Mouse (Mus musculus): ENCODE data around the gene Ndc1. TPM values are rescaled to one million over a fixed set of nuclear protein-coding genes. Genes with fewer than 3 reads are reported as not detected.

The Ndc1 gene
- polyA plus RNA-seq, 1 experiment: 13.2 TPM

DNA sequence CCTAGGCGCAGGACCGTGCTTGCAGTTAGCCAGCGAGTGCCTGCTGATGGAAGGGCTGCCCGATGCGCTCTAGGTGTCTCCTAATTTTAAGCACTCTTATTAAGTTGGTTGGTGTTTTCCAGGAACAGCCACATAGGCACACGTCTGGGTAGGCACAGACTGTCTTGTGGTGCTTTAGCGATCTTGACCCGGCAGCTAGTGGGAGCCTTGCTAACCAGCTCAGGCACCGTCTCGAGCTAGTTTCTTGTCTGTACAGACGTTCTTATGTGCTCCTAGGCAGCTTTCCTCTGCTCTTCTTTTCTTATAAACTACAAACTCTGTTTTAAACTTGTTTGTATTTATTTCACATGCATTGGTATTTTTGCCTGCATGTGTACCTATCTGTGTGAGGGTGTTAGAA is 76.0 kb downstream of the Ndc1 start:
- WGBS: 79% methylated on average over 11 of the region's 11 CpGs
- TF ChIP-seq POLR2A (IDR thresholded peaks at IDR 0.05; ENCODE audit: borderline replicate concordance, insufficient read depth, low read length): no peak
- TF ChIP-seq CTCF (IDR thresholded peaks at IDR 0.05; ENCODE audit: borderline replicate concordance, insufficient read depth, low read depth, low read length): no peak
- Histone ChIP-seq H3K4me3 (replicated peaks; ENCODE audit: insufficient read depth, low read depth, low read length) (no peak overlapping the region), H3K27me3 (ENCODE audit: control insufficient read depth, insufficient read depth, low read length) (no peaks in the 10 kb centered on the region; the same call in 1 of the 2 replicates), H3K27ac (ENCODE audit: insufficient read depth, low read length) (no peak overlapping the region), H3K4me1 (ENCODE audit: control insufficient read depth, insufficient read depth, low read length) (no peaks in the 10 kb centered on the region)
- DNase-seq: no peak

- Histone ChIP-seq H3K4me3 (replicated peaks; ENCODE audit: insufficient read depth, low read depth, low read length) (no peak overlapping the region), H3K27me3 (ENCODE audit: control insufficient read depth, insufficient read depth, low read length) (no peaks in the 10 kb centered on the region; the same call in 1 of the 2 replicates), H3K27ac (ENCODE audit: insufficient read depth, low read length) (no peak overlapping the region), H3K4me1 (ENCODE audit: control insufficient read depth, insufficient read depth, low read length) (no peaks in the 10 kb centered on the region)
- no peak for DNase-seq
- WGBS: 90% methylated on average over 6 of the region's 6 CpGs
- TF ChIP-seq POLR2A (IDR thresholded peaks at IDR 0.05; ENCODE audit: borderline replicate concordance, insufficient read depth, low read length): no peak
- TF ChIP-seq CTCF (IDR thresholded peaks at IDR 0.05; ENCODE audit: borderline replicate concordance, insufficient read depth, low read depth, low read length): 0 out of 2 replicates have a peak, but pooled peaks have one; percentile 4
These were observed 80.9 kb downstream of the Ndc1 start for GRCm38 (mm10) chr4:107448481-107448880.

DNA sequence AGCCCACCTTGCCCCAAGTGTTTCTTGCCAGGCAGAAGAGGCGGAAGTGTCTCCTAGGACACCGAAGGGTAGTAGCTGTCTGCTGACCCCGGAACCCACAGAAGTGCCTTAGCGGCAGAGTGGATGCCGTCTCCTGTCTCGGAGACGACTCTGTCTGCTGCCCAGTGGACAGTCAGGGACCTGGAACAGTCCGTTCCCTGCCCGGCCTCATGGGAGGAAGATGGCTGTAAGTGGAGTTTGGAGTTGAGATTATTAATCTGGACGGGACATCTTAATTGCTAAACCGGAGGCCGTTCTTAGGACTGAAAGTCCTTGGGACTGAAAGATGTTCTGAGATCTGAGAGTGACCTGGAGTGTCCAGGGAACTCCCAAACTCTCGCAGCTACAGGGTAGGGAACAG is 81.9 kb downstream of the Ndc1 start:
- WGBS: 53% methylated on average over 13 of the region's 13 CpGs
- TF ChIP-seq POLR2A (IDR thresholded peaks at IDR 0.05; ENCODE audit: borderline replicate concordance, insufficient read depth, low read length) (no peak), CTCF (IDR thresholded peaks at IDR 0.05; ENCODE audit: borderline replicate concordance, insufficient read depth, low read depth, low read length) (no peak)
- no peaks in the 10 kb centered on the region for H3K4me1 ChIP-seq (ENCODE audit: control insufficient read depth, insufficient read depth, low read length)
- no peak overlapping the region for H3K4me3 ChIP-seq (replicated peaks; ENCODE audit: insufficient read depth, low read depth, low read length)
- H3K27ac ChIP-seq (ENCODE audit: insufficient read depth, low read length): no peak overlapping the region
- H3K27me3 ChIP-seq (ENCODE audit: control insufficient read depth, insufficient read depth, low read length): no peaks in the 10 kb centered on the region; the same call in 1 of the 2 replicates
- no peak for DNase-seq

GRCm38 (mm10) chr4:107452266-107453015 is 84.9 kb downstream of the Ndc1 start:
- Histone ChIP-seq H3K27ac (ENCODE audit: insufficient read depth, low read length) (no peak overlapping the region), H3K27me3 (ENCODE audit: control insufficient read depth, insufficient read depth, low read length) (no peaks in the 10 kb centered on the region; the same call in 1 of the 2 replicates), H3K4me3 (replicated peaks; ENCODE audit: insufficient read depth, low read depth, low read length) (no peak overlapping the region), H3K4me1 (ENCODE audit: control insufficient read depth, insufficient read depth, low read length) (no peaks in the 10 kb centered on the region)
- 74% methylated on average over 18 of the region's 18 CpGs for WGBS
- no peak for DNase-seq
- TF ChIP-seq POLR2A (IDR thresholded peaks at IDR 0.05; ENCODE audit: borderline replicate concordance, insufficient read depth, low read length) (no peak), CTCF (IDR thresholded peaks at IDR 0.05; ENCODE audit: borderline replicate concordance, insufficient read depth, low read depth, low read length) (no peak)

- 38% methylated on average over 16 of the region's 16 CpGs for WGBS
- no peak overlapping the region for H3K27ac ChIP-seq (ENCODE audit: insufficient read depth, low read length)
- TF ChIP-seq CTCF (IDR thresholded peaks at IDR 0.05; ENCODE audit: borderline replicate concordance, insufficient read depth, low read depth, low read length) (peak; percentile 84), POLR2A (IDR thresholded peaks at IDR 0.05; ENCODE audit: borderline replicate concordance, insufficient read depth, low read length) (no peak)
- no peak overlapping the region for H3K4me3 ChIP-seq (replicated peaks; ENCODE audit: insufficient read depth, low read depth, low read length)
- H3K4me1 ChIP-seq (ENCODE audit: control insufficient read depth, insufficient read depth, low read length): no peaks in the 10 kb centered on the region
- H3K27me3 ChIP-seq (ENCODE audit: control insufficient read depth, insufficient read depth, low read length): no peaks in the 10 kb centered on the region; the same call in 1 of the 2 replicates
- peak; percentile 47 to 68 for DNase-seq
These were observed 85.8 kb downstream of the Ndc1 start for GRCm38 (mm10) chr4:107453141-107453984.

DNA sequence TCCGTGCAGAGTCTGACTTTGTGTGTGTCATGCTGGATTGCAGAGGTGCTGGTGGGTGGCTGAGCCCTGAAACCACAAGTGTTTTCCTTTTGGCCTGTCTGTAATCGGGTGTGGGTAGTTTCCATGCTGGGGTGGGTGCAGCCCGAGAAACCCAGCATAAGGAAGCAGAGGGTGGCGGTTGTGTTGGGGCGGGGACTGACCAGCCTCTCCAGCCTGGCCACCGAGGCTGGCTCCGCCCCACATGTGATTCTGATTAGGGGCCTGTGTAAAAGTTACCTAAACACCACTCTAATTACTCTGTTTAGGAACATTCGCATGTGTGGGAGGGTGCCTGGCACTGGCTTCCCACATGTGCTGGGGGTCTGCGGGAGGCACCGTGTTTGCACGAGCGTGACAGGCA is 90.0 kb downstream of the Ndc1 start:
- no peak for DNase-seq
- 60% methylated on average over 12 of the region's 12 CpGs for WGBS
- no peak for TF ChIP-seq POLR2A (IDR thresholded peaks at IDR 0.05; ENCODE audit: borderline replicate concordance, insufficient read depth, low read length)
- no peak for TF ChIP-seq CTCF (IDR thresholded peaks at IDR 0.05; ENCODE audit: borderline replicate concordance, insufficient read depth, low read depth, low read length)

DNA sequence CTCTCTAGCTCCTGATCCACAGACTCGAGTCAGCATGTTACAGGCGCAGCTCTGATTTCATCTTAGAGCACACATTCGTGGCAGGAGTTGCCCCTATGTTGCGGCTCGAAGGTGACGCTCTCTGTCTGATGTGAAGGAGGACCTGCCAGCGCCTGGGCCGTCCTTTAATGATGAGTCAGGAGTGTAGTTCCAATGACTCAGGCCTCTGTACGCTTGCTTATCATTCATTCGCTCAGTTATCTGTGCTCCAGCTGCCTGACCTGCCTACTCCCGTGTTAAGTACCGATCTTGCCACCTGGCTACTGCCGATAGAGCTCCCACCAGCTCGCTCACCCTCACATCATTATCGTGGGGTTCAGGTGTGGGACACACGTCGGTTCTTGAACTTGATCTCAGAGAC is 91.3 kb downstream of the Ndc1 start:
- Histone ChIP-seq H3K27me3 (ENCODE audit: control insufficient read depth, insufficient read depth, low read length) (no peaks in the 10 kb centered on the region), H3K27ac (ENCODE audit: insufficient read depth, low read length) (no peak overlapping the region), H3K4me1 (ENCODE audit: control insufficient read depth, insufficient read depth, low read length) (no peaks in the 10 kb centered on the region), H3K4me3 (replicated peaks; ENCODE audit: insufficient read depth, low read depth, low read length) (no peak overlapping the region)
- TF ChIP-seq CTCF (IDR thresholded peaks at IDR 0.05; ENCODE audit: borderline replicate concordance, insufficient read depth, low read depth, low read length) (no peak), POLR2A (IDR thresholded peaks at IDR 0.05; ENCODE audit: borderline replicate concordance, insufficient read depth, low read length) (no peak)
- WGBS: 91% methylated on average over 17 of the region's 17 CpGs
- no peak for DNase-seq

More for the DNA sequence above, 90.0 kb downstream of the Ndc1 start:
- Histone ChIP-seq H3K27ac (ENCODE audit: insufficient read depth, low read length) (no peak overlapping the region), H3K27me3 (ENCODE audit: control insufficient read depth, insufficient read depth, low read length) (no peaks in the 10 kb centered on the region), H3K4me3 (replicated peaks; ENCODE audit: insufficient read depth, low read depth, low read length) (no peak overlapping the region), H3K4me1 (ENCODE audit: control insufficient read depth, insufficient read depth, low read length) (no peaks in the 10 kb centered on the region)
